Comparison of ENCODE assay signal across 8 mouse cellular contexts in the genomic region with DNA sequence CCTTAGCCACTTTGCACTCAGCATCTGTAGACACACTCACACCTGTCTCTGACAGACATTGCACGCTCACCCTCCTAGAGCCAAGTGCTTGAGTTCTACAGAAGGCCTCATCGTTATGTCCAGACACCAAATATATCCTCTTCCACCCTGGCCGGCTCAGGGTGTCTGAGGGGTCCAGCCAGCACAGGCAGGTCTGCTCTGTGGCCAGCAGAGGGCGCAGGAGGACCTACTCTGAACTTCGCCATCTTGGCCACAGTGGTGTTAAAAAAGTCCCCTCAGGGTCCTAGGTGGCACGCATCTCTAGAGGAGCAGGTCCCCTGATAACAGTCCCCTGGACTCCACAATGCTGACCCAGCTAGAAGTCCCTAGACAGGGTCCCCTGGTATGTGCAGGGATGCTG.
DNase-seq lines count a peak whose midpoint lies in the region; ATAC-seq and TF ChIP-seq lines count a peak whose summit lies in the region.

No protein-coding gene starts in this region.

- peak; percentile 69 to 86 for TF ChIP-seq CTCF in CH12.LX (conservative IDR thresholded peaks at IDR 0.05 in 1 of 2, IDR thresholded peaks at IDR 0.05 in 1 of 2; ENCODE audit: low read depth in 2 of 2, low read length in 2 of 2)
- peak; percentile 93 for TF ChIP-seq CTCF in liver, embryonic 14.5 days (IDR thresholded peaks at IDR 0.05; ENCODE audit: low read depth)

- dilution Hi-C loops in CH12.LX (cut with MboI; ENCODE audit: extremely low pct_ligation_motif_present, extremely low pct_unique_long_range_greater_than_20kb, low sequenced_read_pairs), result no loop called here

- peaks cover 0 to 6% of the 10 kb centered on the region in 2 experiments; a peak in 2 of 4 replicates for H3K4me1 ChIP-seq in CH12.LX (ENCODE audit: control insufficient read depth in 1 of 2, insufficient read depth in 2 of 2)
- H3K4me1 ChIP-seq in forebrain, embryonic 10.5 days, result peaks cover 51% of the 10 kb centered on the region
- no peaks in the 10 kb centered on the region for H3K4me1 ChIP-seq in liver, embryonic 14.5 days (replicated peaks; ENCODE audit: control insufficient read depth in 2 of 2, insufficient read depth in 2 of 2, low read length in 1 of 2)

- H3K27ac ChIP-seq in CH12.LX (ENCODE audit: insufficient read depth, low read depth), result no peak overlapping the region
- peak overlapping the region; percentile 44; the same call in 1 of the 2 replicates for H3K27ac ChIP-seq in forebrain, embryonic 10.5 days
- no peak overlapping the region for H3K27ac ChIP-seq in liver, embryonic 14.5 days

- WGBS in forebrain, embryonic 10.5 days, result 8% methylated on average over 6 of the region's 6 CpGs
- 7% methylated on average over 6 of the region's 6 CpGs for WGBS in liver, embryonic 14.5 days (ENCODE audit: insufficient replicate concordance)

- in situ Hi-C loops in CH12.LX (cut with MboI; ENCODE audit: low pct_ligation_motif_present, low pct_unique_long_range_greater_than_20kb, low sequenced_read_pairs), result no loop called here

- no peak for TF ChIP-seq EP300 in CH12.LX (IDR thresholded peaks at IDR 0.05; ENCODE audit: low read length)
- no peak for TF ChIP-seq EP300 in liver, embryonic 14.5 days (IDR thresholded peaks at IDR 0.05; ENCODE audit: low read depth)

- no peak for ATAC-seq in liver, embryonic 14.5 days (ENCODE audit: insufficient read depth)

- TF ChIP-seq POLR2A in CH12.LX (IDR thresholded peaks at IDR 0.05; ENCODE audit: low read depth, low read length), result no peak

- TF ChIP-seq RAD21 in CH12.LX (IDR thresholded peaks at IDR 0.05; ENCODE audit: low read depth, low read length), result peak; percentile 67

- no peaks in the 10 kb centered on the region for H3K9me3 ChIP-seq in CH12.LX (replicated peaks; ENCODE audit: low read length)
- H3K9me3 ChIP-seq in forebrain, embryonic 10.5 days, result no peaks in the 10 kb centered on the region
- H3K9me3 ChIP-seq in liver, embryonic 14.5 days (ENCODE audit: control insufficient read depth, low read length), result no peaks in the 10 kb centered on the region

- peaks cover 99% of the 10 kb centered on the region for H3K27me3 ChIP-seq in CH12.LX (replicated peaks)
- peaks cover 29% of the 10 kb centered on the region for H3K27me3 ChIP-seq in forebrain, embryonic 10.5 days (ENCODE audit: poor library complexity, severe bottlenecking)
- no peaks in the 10 kb centered on the region for H3K27me3 ChIP-seq in liver, embryonic 14.5 days (ENCODE audit: control insufficient read depth, insufficient read depth, low read length)

- intact Hi-C loops in heart, postnatal 10 days (cut with DNase I), result loop anchor here (1.0 to 2.0 kb wide), 5 partner anchors 39 to 305 kb away; no protein-coding TSS in a partner anchor

- peak; percentile 59 for DNase-seq in CH12.LX (ENCODE audit: extremely low read depth)
- peak; percentile 56 for DNase-seq in brain, adult 2 months (ENCODE audit: low read depth, low spot score)
- DNase-seq in forebrain, embryonic 10.5 days (ENCODE audit: extremely low spot score, low spot score), result peak; percentile 81
- DNase-seq in heart, postnatal 10 days, result peak; percentile 72 to 87
- DNase-seq in kidney, postnatal 36 days, result peak; percentile 37 to 82
- peak; percentile 3 to 32 (median 13) for DNase-seq in liver, embryonic 14.5 days (ENCODE audit: low read depth in 3 of 3, low spot score in 3 of 3)
- peak; percentile 66 for DNase-seq in ovary, postnatal 14 days (ENCODE audit: low spot score)
- DNase-seq in thymus, postnatal 25 days, result peak; percentile 53

- H3K4me3 ChIP-seq in CH12.LX (replicated peaks in 1 of 3; ENCODE audit: low read depth in 2 of 3, low read length in 2 of 3, poor library complexity in 1 of 3), result no peak overlapping the region
- H3K4me3 ChIP-seq in forebrain, embryonic 10.5 days, result no peak overlapping the region
- H3K4me3 ChIP-seq in liver, embryonic 14.5 days (ENCODE audit: insufficient read depth in 1 of 2, low read depth in 2 of 2, low read length in 2 of 2), result no peak overlapping the region

- H3K9ac ChIP-seq in CH12.LX (ENCODE audit: insufficient read depth, low read depth), result no peak overlapping the region
- no peak overlapping the region for H3K9ac ChIP-seq in liver, embryonic 14.5 days (replicated peaks)

- H3K4me2 ChIP-seq in CH12.LX (ENCODE audit: insufficient read depth, low read depth, poor library complexity, severe bottlenecking), result peak overlapping the region; percentile 7; the same call in 1 of the 2 replicates
- no peak overlapping the region for H3K4me2 ChIP-seq in liver, embryonic 14.5 days (ENCODE audit: low read depth)

- no peaks in the 10 kb centered on the region for H3K79me2 ChIP-seq in CH12.LX (replicated peaks; ENCODE audit: control insufficient read depth, extremely low read depth, insufficient read depth, poor library complexity, severe bottlenecking)

- H3K36me3 ChIP-seq in CH12.LX (replicated peaks in 1 of 2; ENCODE audit: control insufficient read depth in 1 of 2, insufficient read depth in 1 of 2, low read length in 1 of 2), result no peaks in the 10 kb centered on the region
- H3K36me3 ChIP-seq in forebrain, embryonic 10.5 days (replicated peaks), result no peaks in the 10 kb centered on the region
- no peaks in the 10 kb centered on the region for H3K36me3 ChIP-seq in liver, embryonic 14.5 days (replicated peaks; ENCODE audit: control insufficient read depth, insufficient read depth, low read depth)

TF ChIP-seq in CH12.LX, 34 proteins besides CTCF, POLR2A, EP300 and RAD21:
- no peak for TF ChIP-seq ETS1 (conservative IDR thresholded peaks at IDR 0.05; ENCODE audit: low read depth, low read length)
- TF ChIP-seq MAZ (IDR thresholded peaks at IDR 0.05; ENCODE audit: low read depth, low read length), result 0 out of 2 replicates have a peak, but pooled peaks have one; percentile 24
- peak; percentile 81 for TF ChIP-seq SMC3 (IDR thresholded peaks at IDR 0.05; ENCODE audit: low read depth, low read length)
- TF ChIP-seq NELFE (IDR thresholded peaks at IDR 0.05; ENCODE audit: low read depth, low read length), result 0 out of 2 replicates have a peak, but pooled peaks have one; percentile 17
- TF ChIP-seq IRF4 (IDR thresholded peaks at IDR 0.05; ENCODE audit: low read depth, low read length), result no peak

Comparison
In these comparisons a context has a peak if more than half of its experiments do, and no peak if none do; other contexts are left out.
1. DNase-seq: peak in every context shown above with its lines; median percentile 81 in forebrain, embryonic 10.5 days; 80 in heart, postnatal 10 days; 66 in ovary, postnatal 14 days; 60 in kidney, postnatal 36 days; 59 in CH12.LX; 56 in brain, adult 2 months; 53 in thymus, postnatal 25 days; 13 in liver, embryonic 14.5 days.